Mouse (Mus musculus): ENCODE data around the gene Adat2.

Gene Adat2

DNA sequence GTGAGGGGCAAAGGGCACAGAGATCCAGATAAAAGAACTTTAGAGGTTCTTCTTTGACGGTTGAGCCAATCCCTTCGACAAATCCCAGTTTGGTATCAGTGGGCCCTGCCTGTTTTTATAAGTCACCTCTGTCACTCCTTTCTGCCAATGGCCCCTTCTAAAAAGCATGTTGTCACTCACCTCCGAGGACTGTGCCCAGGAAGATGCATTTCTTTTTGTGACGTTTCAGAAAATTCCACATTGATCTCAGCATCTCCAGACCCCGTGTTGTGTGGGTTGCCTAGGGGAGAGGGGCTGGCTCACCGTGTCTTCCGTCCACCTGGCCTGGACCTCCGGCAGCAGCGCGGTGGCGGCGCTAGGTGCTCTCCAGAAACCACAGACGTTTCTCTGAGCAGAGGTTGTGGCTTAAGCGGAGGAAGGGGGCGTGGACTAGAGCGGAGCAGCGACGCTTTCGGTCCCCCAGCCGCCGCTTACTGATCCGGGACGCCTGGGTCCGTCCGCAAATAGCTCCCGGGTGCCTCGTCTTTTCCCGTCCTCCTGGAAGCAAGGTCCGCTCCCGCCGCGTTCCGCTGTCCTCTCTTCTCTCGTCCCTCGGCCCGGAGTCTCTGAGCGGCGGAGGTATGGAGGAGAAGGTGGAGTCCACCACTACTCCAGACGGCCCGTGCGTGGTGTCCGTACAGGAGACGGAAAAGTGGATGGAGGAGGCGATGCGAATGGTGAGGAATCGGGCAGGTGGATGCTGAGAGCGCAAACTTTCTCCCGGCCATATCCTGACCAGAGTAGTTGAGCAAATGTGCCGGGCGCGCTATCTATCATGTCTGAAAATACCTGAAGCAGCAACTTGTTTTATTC, at the start of gene Adat2, which contains the start of gene Pex3:
Gene Adat2, plus strand, starts transcription at position 249 of the 852 bp plus-strand sequence.
Gene Pex3, minus strand, starts transcription at position 497 of the 852 bp plus-strand sequence.
- DNase-seq (ENCODE audit: low spot score): peak; percentile 76

DNA sequence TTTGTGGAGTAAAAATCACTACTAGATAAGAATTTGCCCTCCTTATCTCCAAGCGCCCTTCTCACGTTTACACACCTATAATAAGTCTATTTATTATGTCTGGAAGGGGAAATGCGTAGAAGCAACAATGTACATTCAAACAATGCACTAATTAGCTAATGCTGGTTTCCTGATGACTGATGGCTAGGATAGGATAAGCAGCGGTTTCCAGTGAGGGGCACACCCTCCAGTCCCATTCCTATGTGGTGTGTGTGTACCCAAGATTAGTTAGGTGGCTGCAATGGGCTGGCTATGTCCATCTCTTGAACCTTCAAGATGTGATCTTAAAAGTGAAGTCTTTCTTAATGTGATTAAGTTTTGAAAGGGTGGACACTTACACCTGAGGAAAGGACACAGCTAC, 30.8 kb upstream of the Adat2 start:
- no peak for DNase-seq (ENCODE audit: low spot score)

GRCm38 (mm10) chr10:13528155-13528554, 24.5 kb upstream of the Adat2 start:
- no peak for DNase-seq (ENCODE audit: low spot score)

GRCm38 (mm10) chr10:13534751-13535150, 17.9 kb upstream of the Adat2 start:
- DNase-seq (ENCODE audit: low spot score): no peak

- no peak for DNase-seq (ENCODE audit: low spot score)
These were observed 16.0 kb upstream of the Adat2 start for GRCm38 (mm10) chr10:13536706-13537105.

- DNase-seq (ENCODE audit: low spot score): no peak
These were observed 12.8 kb upstream of the Adat2 start for GRCm38 (mm10) chr10:13539769-13540333.

DNA sequence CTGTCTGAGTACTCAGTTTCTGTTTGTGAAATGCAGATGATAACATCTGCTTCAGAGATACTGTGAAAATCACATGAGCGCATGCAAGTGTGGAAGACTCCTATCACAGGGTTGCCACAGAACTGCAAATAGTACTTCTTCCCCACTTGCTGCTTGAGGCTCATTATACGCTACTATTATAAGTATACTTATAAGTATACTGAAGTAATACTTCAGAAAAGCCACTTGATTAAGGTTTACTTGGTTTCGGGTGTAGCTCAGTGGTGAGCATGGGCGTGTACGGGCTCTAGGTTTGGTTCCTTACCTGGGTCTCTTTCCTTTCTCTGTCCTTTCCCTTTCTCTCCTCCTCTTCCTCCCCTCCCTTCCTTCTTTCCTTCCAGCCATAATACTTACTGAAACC, 11.0 kb upstream of the Adat2 start:
- no peak for DNase-seq (ENCODE audit: low spot score)

DNA sequence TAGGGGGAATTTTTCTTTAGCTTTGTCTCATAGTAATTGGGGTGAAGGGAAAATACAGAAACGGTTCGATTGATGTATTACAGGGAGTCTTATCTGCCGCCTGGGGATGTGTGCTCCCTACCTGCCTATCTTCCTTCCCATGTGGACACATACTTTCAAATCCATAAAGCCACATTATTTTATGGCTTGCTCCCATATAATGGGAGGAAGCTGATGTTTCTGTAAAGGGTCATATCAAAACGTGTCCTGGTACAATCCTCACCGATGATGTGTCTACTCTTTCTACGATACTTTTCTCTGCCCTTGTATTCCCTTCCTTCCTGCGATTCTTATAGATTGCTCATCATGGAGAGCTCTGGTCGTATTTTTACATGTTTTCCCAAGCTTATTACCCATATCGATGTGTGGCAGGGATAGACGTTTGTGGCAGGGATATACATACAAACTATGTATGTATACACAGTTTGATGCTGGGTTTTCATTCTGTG, 848 bp downstream of the Adat2 start:
- DNase-seq (ENCODE audit: low spot score): no peak

GRCm38 (mm10) chr10:13554316-13554715, 1.6 kb downstream of the Adat2 start:
- no peak for DNase-seq (ENCODE audit: low spot score)

- no peak for DNase-seq (ENCODE audit: low spot score)
These were observed 7.5 kb downstream of the Adat2 start for GRCm38 (mm10) chr10:13560014-13560674.

GRCm38 (mm10) chr10:13564364-13565079, 11.8 kb downstream of the Adat2 start:
- DNase-seq (ENCODE audit: low spot score): peak; percentile 48

DNA sequence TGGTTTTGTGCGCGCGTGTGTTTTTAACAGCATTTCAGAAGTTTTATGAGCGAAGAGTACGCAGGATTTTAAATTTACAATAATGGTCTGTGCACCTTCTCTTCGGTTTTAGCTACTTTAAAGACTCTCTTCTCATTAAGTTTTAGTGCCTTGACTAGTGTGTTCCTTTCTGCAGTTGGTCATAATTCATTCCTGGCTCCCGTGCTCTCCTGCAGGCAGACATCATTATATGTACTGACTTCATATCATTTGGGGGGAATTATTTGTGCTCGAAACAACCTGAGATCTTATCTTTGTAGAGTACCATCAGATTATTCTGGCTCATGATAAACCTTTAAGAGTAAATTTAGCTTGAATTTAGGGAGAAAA, 12.4 kb downstream of the Adat2 start:
- no peak for DNase-seq (ENCODE audit: low spot score)

GRCm38 (mm10) chr10:13566393-13566792, 13.7 kb downstream of the Adat2 start:
- no peak for DNase-seq (ENCODE audit: low spot score)

GRCm38 (mm10) chr10:13569818-13570217, 17.1 kb downstream of the Adat2 start:
- DNase-seq (ENCODE audit: low spot score): no peak

DNA sequence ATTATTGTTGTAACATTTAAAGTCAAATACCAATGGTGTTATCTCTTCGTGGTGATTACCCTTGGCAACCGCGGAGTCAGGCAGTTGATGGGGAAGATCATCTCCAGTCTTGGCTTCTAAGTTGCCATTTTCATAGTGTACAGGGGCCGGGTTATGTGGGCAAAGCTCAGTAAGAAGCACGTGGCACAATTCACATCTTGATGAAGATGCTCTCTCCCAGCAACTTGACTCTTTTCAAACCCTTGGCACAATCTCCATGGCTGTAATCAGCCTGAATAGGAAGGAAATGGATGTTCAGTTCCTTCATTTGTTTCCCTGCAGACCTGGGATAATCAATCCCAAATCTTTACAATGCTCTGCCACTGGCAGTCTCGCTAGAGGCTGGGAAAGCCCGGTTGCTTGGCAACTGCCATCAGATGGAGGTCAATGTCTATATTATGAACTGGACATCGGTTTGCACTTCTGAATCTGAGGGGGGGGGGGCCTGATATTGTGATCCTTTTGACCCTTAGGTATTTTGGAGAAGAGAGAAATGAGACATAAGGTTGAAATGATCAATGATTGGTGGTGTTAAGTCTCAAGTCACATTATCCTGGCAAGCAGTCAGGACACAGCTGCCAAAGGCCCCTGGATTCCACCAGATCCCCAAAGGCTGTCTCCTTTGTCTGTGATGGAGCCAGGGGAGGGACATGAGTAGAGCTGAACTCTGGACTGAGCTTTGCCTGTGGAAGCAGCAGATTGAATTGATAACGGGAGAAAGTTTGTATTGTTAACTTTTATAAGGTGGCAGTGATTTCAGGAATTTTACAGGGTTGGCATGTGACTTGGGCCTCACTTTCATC, 18.2 kb downstream of the Adat2 start:
- no peak for DNase-seq (ENCODE audit: low spot score)

DNA sequence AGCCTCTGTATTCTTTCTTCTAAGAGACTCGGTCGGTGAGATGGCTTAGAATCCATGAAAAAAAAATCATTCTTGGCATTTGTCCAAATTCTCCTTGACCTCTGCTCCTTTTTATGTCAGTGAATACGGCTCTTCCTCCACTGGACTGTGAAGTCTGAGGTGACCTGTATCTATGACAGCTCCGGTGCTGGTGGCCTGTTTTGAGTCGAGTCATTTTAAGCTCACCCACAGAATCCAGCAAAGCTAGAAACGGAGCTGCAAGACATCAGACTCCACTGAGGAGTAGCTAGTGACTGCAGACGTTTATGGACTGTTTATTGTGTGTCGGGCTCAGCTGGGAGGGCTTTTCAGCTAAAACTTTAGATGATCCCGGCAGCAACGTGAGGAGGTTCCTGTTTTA, 19.3 kb downstream of the Adat2 start:
- no peak for DNase-seq (ENCODE audit: low spot score)

DNA sequence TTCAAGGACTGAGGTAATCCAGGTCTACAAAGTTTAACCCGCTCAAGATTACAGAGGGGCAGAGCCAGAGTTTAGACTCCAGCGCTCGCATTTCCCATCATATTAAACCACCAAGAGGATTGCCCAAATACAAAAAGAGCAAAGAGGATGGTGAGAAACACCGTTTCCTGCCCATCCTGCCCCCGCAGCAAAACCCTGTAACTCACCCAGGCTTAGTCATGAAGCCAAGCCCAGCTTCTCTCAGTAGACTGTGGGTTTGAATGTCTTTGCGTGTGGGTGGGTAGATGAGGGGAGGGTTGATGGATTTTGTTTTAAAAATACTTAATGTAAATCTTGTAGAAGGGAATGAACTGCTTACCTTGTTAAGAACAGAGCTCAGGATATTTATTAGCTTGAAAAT, 19.7 kb downstream of the Adat2 start:
- DNase-seq (ENCODE audit: low spot score): no peak

DNA sequence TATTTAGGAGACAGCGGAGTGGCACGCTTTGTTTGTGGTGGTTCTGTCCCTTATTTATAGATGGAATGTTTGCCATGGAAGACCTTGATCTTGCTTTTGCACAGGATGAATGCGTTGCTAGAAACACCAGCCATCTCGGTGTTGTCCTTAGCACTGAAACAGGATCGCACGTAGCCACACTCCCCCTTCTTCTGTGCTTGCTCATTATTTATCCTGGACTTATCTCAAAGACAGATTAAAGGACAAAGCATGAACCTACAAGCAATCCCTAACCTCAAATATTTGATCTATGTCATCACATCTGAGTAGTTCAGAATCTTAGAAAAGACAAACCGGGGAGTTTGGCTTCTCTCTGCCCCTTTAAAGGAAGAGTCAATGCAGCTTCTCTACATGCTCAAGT, 24.4 kb downstream of the Adat2 start:
- DNase-seq (ENCODE audit: low spot score): no peak

DNA sequence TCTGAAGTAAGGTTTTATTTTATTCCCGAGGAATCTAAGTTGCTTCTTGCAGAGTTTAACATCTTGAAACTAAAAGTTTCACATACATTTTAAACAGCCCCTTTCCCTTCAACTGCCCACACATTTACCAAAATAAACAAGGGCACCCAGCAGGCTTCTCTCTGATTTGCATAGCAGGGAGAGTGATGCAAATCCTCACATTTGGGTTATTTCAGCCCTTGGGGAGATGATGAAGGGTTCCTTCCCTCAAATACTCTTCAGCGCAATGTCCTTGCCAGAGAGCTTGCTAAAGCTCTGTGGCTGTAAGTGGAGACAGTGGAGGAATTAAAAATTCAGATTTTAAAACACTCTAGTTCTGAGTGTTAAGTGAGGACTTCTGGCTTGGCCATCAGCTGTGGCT, 35.2 kb downstream of the Adat2 start:
- DNase-seq (ENCODE audit: low spot score): peak; percentile 51

- DNase-seq (ENCODE audit: low spot score): no peak
These were observed 39.5 kb downstream of the Adat2 start for GRCm38 (mm10) chr10:13592196-13592595.

GRCm38 (mm10) chr10:13593529-13593928, 40.8 kb downstream of the Adat2 start:
- DNase-seq (ENCODE audit: low spot score): no peak

All from left cerebral cortex, adult 11 months (tissue).